Mouse (Mus musculus) stomach, embryonic 16.5 days (tissue): Measurements from ENCODE around the gene Oat. TPM values are rescaled to one million over a fixed set of nuclear protein-coding genes. Genes with fewer than 3 reads are reported as not detected.

Experiments
- ATAC-seq: fragments of 200-750 bp; cut with Nextera tagmentation; 2 replicates; pipeline ENCODE4 v1.8.0; 2017; ENCODE audit warnings: moderate number of reproducible peaks, moderate TSS enrichment; ENCODE audit not compliant: insufficient read depth, low FRiP score
- H3K27ac ChIP-seq: fragments of 300-500 bp; sonication (generic); 2 replicates; pipeline ENCODE4 v1.5.1; 2014; ENCODE audit warnings: low read length
- H3K27me3 ChIP-seq: fragments of 300-500 bp; sonication (generic); 2 replicates; pipeline ENCODE4 v1.6.1; 2014; ENCODE audit warnings: low read length, control low read depth, mixed read lengths; ENCODE audit not compliant: control insufficient read depth, insufficient read depth
- H3K36me3 ChIP-seq: fragments of 300-500 bp; sonication (generic); 2 replicates; pipeline ENCODE4 v1.6.1; 2014; ENCODE audit warnings: low read length; ENCODE audit not compliant: control insufficient read depth, insufficient read depth
- H3K4me1 ChIP-seq: fragments of 300-500 bp; sonication (generic); 2 replicates; pipeline ENCODE4 v1.6.1; 2014; ENCODE audit warnings: low read length, control low read depth, mixed read lengths; ENCODE audit not compliant: control insufficient read depth, insufficient read depth
- H3K4me2 ChIP-seq: fragments of 300-500 bp; sonication (generic); 2 replicates; pipeline ENCODE4 v1.6.1; 2014; ENCODE audit warnings: low read depth, low read length, mixed read lengths
- H3K4me3 ChIP-seq: fragments of 300-500 bp; sonication (generic); replicated peaks from 2 replicates; pipeline ENCODE4 v1.5.1; 2014; ENCODE audit warnings: mild to moderate bottlenecking, low read length
- H3K9ac ChIP-seq: fragments of 300-500 bp; sonication (generic); 2 replicates; pipeline ENCODE4 v1.6.1; 2014; ENCODE audit warnings: low read length
- H3K9me3 ChIP-seq: fragments of 300-500 bp; sonication (generic); replicated peaks from 2 replicates; pipeline ENCODE4 v1.6.1; 2016; ENCODE audit warnings: low read length, control low read depth; ENCODE audit not compliant: control insufficient read depth
- WGBS: fragments of 180-500 bp; shearing (Covaris S2); extraction: QIAGEN DNeasy Blood & Tissue Kit; methylation state at CpG from one replicate; pipeline ENCODE4 v1.1.7; 2014; 5-methylcytosine and 5-hydroxymethylcytosine counted together
- polyA plus RNA-seq: library from polyadenylated mRNA; unstranded; fragments of >200 nt; fragmentation: Nextera tagmentation; extraction: Ambion mirVana; gene quantifications from 2 replicates; pipeline ENCODE4 v1.2.1, GENCODE M21; 2015

Oat gene
- polyA plus RNA-seq, result 356 and 377 TPM in 2 replicates

GRCm38 (mm10) chr7:132576116-132576650 lies at the start of gene Oat:
Gene Oat (minus strand): TSS chr7:132576398.
- no peaks in the 10 kb centered on the region for H3K9me3 ChIP-seq
- peak; percentile 96 for ATAC-seq
- peak within 1 kb of the TSS; percentile 67 for H3K4me2 ChIP-seq
- peak within 1 kb of the TSS; percentile 72 for H3K4me3 ChIP-seq
- H3K27me3 ChIP-seq, result no peaks in the 10 kb centered on the region
- peaks cover 18% of the 10 kb centered on the region for H3K4me1 ChIP-seq
- H3K36me3 ChIP-seq, result no peaks in the 10 kb centered on the region
- peak within 1 kb of the TSS; percentile 84 for H3K9ac ChIP-seq
- peak within 1 kb of the TSS; percentile 97 for H3K27ac ChIP-seq
- under 1% methylated on average over 49 of the region's 49 CpGs for WGBS

DNA sequence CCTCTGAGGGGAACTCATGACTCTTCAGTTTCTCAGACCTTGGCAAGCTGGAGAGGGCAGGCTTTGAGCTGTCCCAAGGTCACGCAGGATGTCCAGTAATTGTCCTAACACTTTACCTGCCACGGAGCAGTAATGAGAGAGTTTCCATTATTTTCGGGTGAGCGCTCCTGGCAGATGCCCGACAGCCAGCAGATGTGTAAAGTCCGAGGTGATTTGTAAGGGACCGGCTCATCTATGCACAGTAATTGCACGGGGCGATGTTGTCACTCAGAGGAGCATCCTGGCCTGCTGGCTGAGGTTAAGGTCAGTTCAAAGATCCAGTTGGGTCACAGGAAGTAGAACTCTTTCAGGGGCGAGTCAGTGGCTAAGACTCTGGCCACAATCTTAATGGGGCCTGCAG lies 48.0 kb upstream of the Oat start:
- no peak overlapping the region for H3K4me3 ChIP-seq

GRCm38 (mm10) chr7:132619975-132620918 lies 44.0 kb upstream of the Oat start:
- Histone ChIP-seq H3K27ac (no peak overlapping the region), H3K9ac (no peak overlapping the region), H3K36me3 (no peaks in the 10 kb centered on the region), H3K4me3 (no peak overlapping the region), H3K9me3 (no peaks in the 10 kb centered on the region), H3K4me1 (no peaks in the 10 kb centered on the region), H3K4me2 (no peak overlapping the region), H3K27me3 (no peaks in the 10 kb centered on the region)
- ATAC-seq, result no peak
- 80% methylated on average over 15 of the region's 15 CpGs for WGBS

More for the DNA sequence above, 48.0 kb upstream of the Oat start:
- no peak for ATAC-seq
- no peak overlapping the region for H3K4me2 ChIP-seq
- no peaks in the 10 kb centered on the region for H3K27me3 ChIP-seq
- no peak overlapping the region for H3K27ac ChIP-seq
- no peak overlapping the region for H3K9ac ChIP-seq
- H3K9me3 ChIP-seq, result no peaks in the 10 kb centered on the region
- H3K36me3 ChIP-seq, result no peaks in the 10 kb centered on the region
- WGBS, result 79% methylated on average over 10 of the region's 10 CpGs
- no peaks in the 10 kb centered on the region for H3K4me1 ChIP-seq

GRCm38 (mm10) chr7:132619549-132619948 lies 43.4 kb upstream of the Oat start:
- no peak overlapping the region for H3K27ac ChIP-seq
- H3K27me3 ChIP-seq, result no peaks in the 10 kb centered on the region
- H3K36me3 ChIP-seq, result no peaks in the 10 kb centered on the region

GRCm38 (mm10) chr7:132617021-132617564 lies 40.9 kb upstream of the Oat start:
- Histone ChIP-seq H3K4me3 (no peak overlapping the region), H3K27me3 (no peaks in the 10 kb centered on the region), H3K9me3 (no peaks in the 10 kb centered on the region), H3K4me1 (no peaks in the 10 kb centered on the region), H3K27ac (no peak overlapping the region), H3K4me2 (no peak overlapping the region), H3K9ac (no peak overlapping the region), H3K36me3 (no peaks in the 10 kb centered on the region)
- WGBS, result 88% methylated on average over 5 of the region's 5 CpGs
- ATAC-seq, result no peak

More at GRCm38 (mm10) chr7:132619549-132619948, 43.4 kb upstream of the Oat start:
- no peaks in the 10 kb centered on the region for H3K9me3 ChIP-seq
- H3K9ac ChIP-seq, result no peak overlapping the region
- no peaks in the 10 kb centered on the region for H3K4me1 ChIP-seq
- no peak for ATAC-seq
- H3K4me2 ChIP-seq, result no peak overlapping the region
- 83% methylated on average over 8 of the region's 8 CpGs for WGBS
- no peak overlapping the region for H3K4me3 ChIP-seq

- 54% methylated on average over 6 of the region's 6 CpGs for WGBS
- Histone ChIP-seq H3K9ac (no peak overlapping the region), H3K27ac (no peak overlapping the region)
Observed at GRCm38 (mm10) chr7:132616391-132616790, 40.2 kb upstream of the Oat start.

DNA sequence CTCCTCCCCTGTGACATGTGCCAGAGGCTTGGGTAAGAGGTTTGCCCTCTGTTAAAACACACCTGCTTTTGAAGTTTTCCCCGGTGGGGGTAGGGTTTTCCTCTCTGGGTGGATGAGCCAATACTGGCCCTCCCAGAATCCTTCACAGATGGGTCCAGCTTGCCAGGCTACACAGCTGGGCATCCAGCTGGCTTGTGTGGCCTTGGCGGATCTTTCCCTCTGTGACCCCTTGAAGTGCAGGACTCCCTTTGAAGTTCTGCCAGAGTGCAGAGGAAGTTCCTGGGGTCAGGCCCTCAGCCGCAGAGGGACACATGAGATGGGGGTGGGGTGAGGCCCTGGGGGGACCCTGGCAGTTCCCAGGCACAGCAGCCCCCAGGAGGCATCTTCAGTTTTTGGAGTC lies 39.1 kb upstream of the Oat start:
- H3K27ac ChIP-seq, result no peak overlapping the region
- H3K4me2 ChIP-seq, result no peak overlapping the region
- H3K27me3 ChIP-seq, result no peaks in the 10 kb centered on the region
- no peaks in the 10 kb centered on the region for H3K36me3 ChIP-seq
- ATAC-seq, result no peak
- H3K9me3 ChIP-seq, result no peaks in the 10 kb centered on the region
- WGBS, result 31% methylated on average over 3 of the region's 3 CpGs
- no peak overlapping the region for H3K9ac ChIP-seq
- H3K4me1 ChIP-seq, result no peaks in the 10 kb centered on the region
- no peak overlapping the region for H3K4me3 ChIP-seq

More at GRCm38 (mm10) chr7:132616391-132616790, 40.2 kb upstream of the Oat start:
- no peak for ATAC-seq
- no peaks in the 10 kb centered on the region for H3K27me3 ChIP-seq
- H3K4me1 ChIP-seq, result no peaks in the 10 kb centered on the region
- no peaks in the 10 kb centered on the region for H3K9me3 ChIP-seq
- no peak overlapping the region for H3K4me3 ChIP-seq
- no peak overlapping the region for H3K4me2 ChIP-seq
- no peaks in the 10 kb centered on the region for H3K36me3 ChIP-seq

DNA sequence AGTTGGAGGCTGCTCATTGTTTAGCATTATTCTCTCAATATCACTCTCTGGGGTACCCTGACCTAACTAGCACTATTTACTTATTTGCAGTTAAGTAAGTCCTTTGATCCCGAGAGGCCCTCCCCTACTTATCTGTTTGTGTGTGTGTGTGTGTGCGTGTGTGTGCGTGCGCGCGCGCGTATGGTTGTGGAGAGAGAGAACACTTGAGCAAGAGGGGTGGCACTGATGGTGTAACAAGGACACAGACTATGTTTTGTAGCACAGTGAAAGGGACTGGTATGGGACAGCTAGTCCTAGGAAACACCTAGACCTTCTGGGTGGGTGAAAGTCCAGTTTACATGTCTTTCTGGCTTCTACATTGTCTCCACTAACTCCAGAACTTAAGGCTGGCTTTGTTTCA lies 35.3 kb upstream of the Oat start:
- no peak overlapping the region for H3K9ac ChIP-seq
- H3K27ac ChIP-seq, result no peak overlapping the region
- no peaks in the 10 kb centered on the region for H3K9me3 ChIP-seq
- H3K4me2 ChIP-seq, result no peak overlapping the region
- 88% methylated on average over 8 of the region's 8 CpGs for WGBS
- no peak overlapping the region for H3K4me3 ChIP-seq
- no peaks in the 10 kb centered on the region for H3K27me3 ChIP-seq
- ATAC-seq, result no peak
- H3K36me3 ChIP-seq, result no peaks in the 10 kb centered on the region
- no peaks in the 10 kb centered on the region for H3K4me1 ChIP-seq
